Mouse (Mus musculus) ES-E14 (cell line): ENCODE results near the gene Neu1. TPM values are rescaled to one million over a fixed set of nuclear protein-coding genes. Genes with fewer than 3 reads are reported as not detected.

Experiments
- DNase-seq: peaks from one replicate; pipeline ENCODE4 v3.0.0-alpha.2; 2013; ENCODE audit warnings: low read depth, low spot score
- H3K27ac ChIP-seq: 2 replicates; pipeline ENCODE4 v1.5.1; 2012; ENCODE audit warnings: low read depth, mild to moderate bottlenecking, low read length, moderate library complexity, mixed read lengths; ENCODE audit not compliant: poor library complexity, insufficient read depth, severe bottlenecking
- H3K36me3 ChIP-seq: 2 replicates; pipeline ENCODE4 v1.6.1; 2012; ENCODE audit warnings: mild to moderate bottlenecking, low read length, moderate library complexity, mixed read lengths; ENCODE audit not compliant: control insufficient read depth, poor library complexity, insufficient read depth, severe bottlenecking
- H3K4me1 ChIP-seq, 2 experiments: fragments of 150-350 bp in 1 of 2; sonication (generic) in 1 of 2; 2 replicates each; pipeline ENCODE4 v1.6.1; 2012; ENCODE audit warnings: low read length in 2 of 2, mild to moderate bottlenecking in 1 of 2, mixed read lengths in 1 of 2; ENCODE audit not compliant: control insufficient read depth in 2 of 2, insufficient read depth in 2 of 2, poor library complexity in 1 of 2
- H3K4me3 ChIP-seq, 2 experiments: fragments of 150-350 bp in 1 of 2; sonication (generic) in 1 of 2; 2 replicates each; pipeline ENCODE4 v1.5.1; 2012; ENCODE audit warnings: low read length in 2 of 2, low read depth in 1 of 2, mild to moderate bottlenecking in 1 of 2, mixed read lengths in 1 of 2; ENCODE audit not compliant: insufficient read depth in 1 of 2, poor library complexity in 1 of 2, severe bottlenecking in 1 of 2
- H3K9ac ChIP-seq: 2 replicates; pipeline ENCODE4 v1.6.1; 2012; ENCODE audit warnings: low read depth, mild to moderate bottlenecking, low read length, mixed read lengths; ENCODE audit not compliant: poor library complexity, insufficient read depth, severe bottlenecking
- H3K9me3 ChIP-seq: fragments of 150-350 bp; sonication (generic); 2 replicates; pipeline ENCODE4 v1.6.1; 2012; ENCODE audit warnings: low read depth, mild to moderate bottlenecking, low read length; ENCODE audit not compliant: control insufficient read depth, insufficient read depth
- CHD2 ChIP-seq: IDR thresholded peaks from 2 replicates; pipeline ENCODE4 v1.6.1; 2014; ENCODE audit warnings: mild to moderate bottlenecking, low read depth, low read length, inconsistent platforms
- HCFC1 ChIP-seq: IDR thresholded peaks from 2 replicates; pipeline ENCODE4 v1.6.1; 2012; ENCODE audit warnings: low read length, inconsistent platforms, borderline replicate concordance; ENCODE audit not compliant: insufficient read depth
- MAFK ChIP-seq: IDR thresholded peaks from 2 replicates; pipeline ENCODE4 v1.6.1; 2014; ENCODE audit warnings: mild to moderate bottlenecking, low read depth, low read length, inconsistent platforms; ENCODE audit not compliant: insufficient read depth
- ZC3H11A ChIP-seq: IDR thresholded peaks from 2 replicates; pipeline ENCODE4 v1.6.1; 2012; ENCODE audit warnings: low read depth, mild to moderate bottlenecking, inconsistent platforms, low read length, borderline replicate concordance
- ZNF384 ChIP-seq: IDR thresholded peaks from 2 replicates; pipeline ENCODE4 v1.6.1; 2012; ENCODE audit warnings: low read depth, low read length, inconsistent platforms
- in situ Hi-C, 2 experiments: fragments of 600-800 bp; cut with MboI; formaldehyde crosslinking; loops; one replicate each; pipeline ENCODE4 v1.15.1; 2025; ENCODE audit warnings: low sequenced_read_pairs in 2 of 2, inconsistent platforms in 1 of 2; ENCODE audit not compliant: unreplicated experiment in 2 of 2
- total RNA-seq: library from RNA; depleted of rRNA; stranded (reverse); fragments of 300-350 nt; gene quantifications from 2 replicates; pipeline ENCODE4 v1.2.3, GENCODE M21; 2012

Gene Neu1
- total RNA-seq, 1 experiment = 24.0 TPM

DNA sequence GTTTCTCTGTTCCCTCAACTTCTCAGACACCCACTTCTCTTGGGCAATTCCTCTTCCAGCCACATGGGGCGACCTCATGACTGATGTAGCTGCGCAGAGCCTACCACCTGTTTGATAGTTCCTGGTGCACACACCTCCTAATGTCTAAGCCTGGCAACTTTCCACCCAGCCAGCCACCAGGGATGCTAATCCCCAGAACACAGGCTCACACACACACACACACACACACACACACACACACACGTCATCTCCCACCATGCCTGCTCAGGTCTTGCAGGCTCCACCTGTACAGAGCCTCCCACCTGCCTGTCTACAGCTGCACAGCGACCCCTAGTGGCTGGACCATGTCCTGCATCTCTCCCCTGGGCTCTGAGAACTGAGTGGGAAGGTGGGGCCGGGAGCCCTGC is 19.1 kb upstream of the Neu1 start:
- H3K4me1 ChIP-seq = peaks cover 2 to 33% of the 10 kb centered on the region in 2 experiments; a peak in 3 of 4 replicates
- peak overlapping the region; percentile 45; the same call in 1 of the 2 replicates for H3K9ac ChIP-seq
- H3K27ac ChIP-seq = no peak overlapping the region
- H3K36me3 ChIP-seq = peaks cover 54% of the 10 kb centered on the region
- DNase-seq = peak; percentile 93
- H3K4me3 ChIP-seq = peak overlapping the region in 1 of 2 experiments; percentile 47; a peak in 1 of 4 replicates
- in situ Hi-C loops = no loop called here
- no peaks in the 10 kb centered on the region for H3K9me3 ChIP-seq
- no peak for TF ChIP-seq ZC3H11A
- no peak for TF ChIP-seq CHD2
- no peak for TF ChIP-seq ZNF384
- no peak for TF ChIP-seq MAFK
- TF ChIP-seq HCFC1 = no peak

DNA sequence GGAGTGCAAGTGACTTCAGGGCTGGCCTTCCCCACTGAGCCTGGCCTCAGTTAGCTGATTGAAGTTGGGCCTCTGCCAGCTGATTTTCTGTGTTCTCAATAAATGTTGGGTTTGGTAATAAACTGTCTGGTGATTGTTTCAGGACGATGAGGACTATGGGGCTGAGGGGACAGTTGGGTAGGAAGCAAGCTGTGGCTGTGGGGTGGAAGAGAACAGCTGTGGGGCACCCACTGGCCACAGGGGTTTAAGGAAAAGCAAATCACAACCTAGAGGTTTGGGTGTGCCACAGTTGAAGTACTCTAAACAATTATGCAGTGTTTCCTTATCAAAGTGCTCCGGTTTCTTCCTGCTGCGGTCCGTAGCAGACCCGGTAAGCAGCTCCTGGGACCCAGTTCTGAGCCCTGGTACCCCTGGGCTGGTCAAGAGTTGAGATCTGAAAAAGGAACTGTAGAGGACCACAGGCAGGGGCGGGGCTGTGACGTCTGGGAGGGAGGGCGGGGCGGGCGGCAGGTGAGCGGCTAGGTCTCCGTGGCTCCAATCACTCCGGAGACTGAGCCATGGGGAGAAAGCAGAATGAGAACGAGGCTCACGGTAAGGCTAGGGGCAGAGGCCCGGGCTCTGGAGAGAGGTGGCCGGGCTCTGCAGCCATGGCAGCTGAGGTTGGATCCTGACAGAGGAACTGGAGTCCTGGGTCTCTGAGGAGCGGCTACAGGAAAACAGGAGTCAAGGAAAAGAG is 17.0 kb upstream of the Neu1 start, which contains the start of gene Slc44a4:
Gene Slc44a4 (plus strand): TSS at position 537 of the 736 bp plus-strand sequence.
- H3K36me3 ChIP-seq = peaks cover 33% of the 10 kb centered on the region
- peak within 1 kb of the TSS; percentile 38; the same call in 1 of the 2 replicates for H3K9ac ChIP-seq
- H3K4me3 ChIP-seq = no peak within 1 kb of the TSS
- H3K9me3 ChIP-seq = no peaks in the 10 kb centered on the region
- in situ Hi-C loops = no loop called here
- no peak for DNase-seq
- peaks cover 4 to 22% of the 10 kb centered on the region in 2 experiments; a peak in 3 of 4 replicates for H3K4me1 ChIP-seq
- TF ChIP-seq CHD2 (no peak), ZNF384 (no peak), MAFK (no peak), ZC3H11A (no peak), HCFC1 (no peak)
- H3K27ac ChIP-seq = no peak within 1 kb of the TSS; the same call in 1 of the 2 replicates

DNA sequence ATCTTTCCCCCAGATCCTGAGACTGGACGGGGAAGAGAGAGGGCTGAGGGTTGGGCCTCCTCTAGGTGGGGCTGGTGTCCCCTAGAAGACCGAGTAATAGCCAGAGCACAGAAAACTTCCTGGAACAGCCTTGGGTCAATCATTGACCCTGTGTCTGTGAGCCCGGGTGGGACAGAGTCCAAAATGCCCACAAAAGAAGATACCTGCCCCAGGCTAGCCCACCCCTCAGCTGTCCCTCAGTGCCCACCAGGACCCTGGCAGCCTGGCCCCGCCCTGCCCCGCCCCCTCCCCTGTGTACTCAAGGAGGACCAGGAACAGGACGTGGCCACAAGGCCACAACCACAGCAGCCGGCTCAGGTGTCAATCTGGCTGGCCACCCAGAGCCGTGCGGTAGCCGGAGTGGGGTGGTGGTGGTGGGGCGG is 15.6 kb upstream of the Neu1 start:
- in situ Hi-C loops = no loop called here
- DNase-seq = no peak
- TF ChIP-seq CHD2 (no peak), MAFK (no peak), HCFC1 (no peak), ZNF384 (no peak), ZC3H11A (no peak)
- Histone ChIP-seq H3K4me3 (peak overlapping the region in 1 of 2 experiments; percentile 13; a peak in 1 of 4 replicates), H3K9ac (peak overlapping the region; percentile 27; the same call in 1 of the 2 replicates), H3K9me3 (no peaks in the 10 kb centered on the region), H3K27ac (no peak overlapping the region), H3K4me1 (peaks cover 4 to 17% of the 10 kb centered on the region in 2 experiments; a peak in 3 of 4 replicates), H3K36me3 (peaks cover 30% of the 10 kb centered on the region)

DNA sequence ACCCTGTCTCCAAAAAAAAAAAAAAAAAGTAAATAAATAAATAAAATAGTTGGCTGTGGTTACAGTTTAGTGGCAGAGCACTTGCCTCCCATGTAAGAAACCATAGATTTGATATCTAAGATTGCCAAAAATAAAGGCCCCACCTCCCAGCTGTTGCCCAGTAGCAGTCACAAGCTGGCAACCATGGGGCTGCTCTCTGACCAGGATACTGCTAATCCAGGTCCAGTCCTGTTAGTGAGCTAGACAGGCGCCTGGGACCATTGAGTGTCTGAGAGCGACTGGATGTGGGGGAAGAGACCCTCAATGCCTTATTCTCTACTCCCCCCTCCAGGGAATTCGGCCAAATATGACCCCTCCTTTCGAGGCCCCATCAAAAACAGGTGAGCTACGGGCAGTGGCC is 14.7 kb upstream of the Neu1 start:
- Histone ChIP-seq H3K4me3 (no peak overlapping the region), H3K27ac (no peak overlapping the region), H3K9me3 (no peaks in the 10 kb centered on the region), H3K36me3 (peaks cover 22% of the 10 kb centered on the region), H3K9ac (no peak overlapping the region), H3K4me1 (peaks cover 4 to 13% of the 10 kb centered on the region in 2 experiments; a peak in 2 of 4 replicates)
- no peak for TF ChIP-seq MAFK
- no peak for TF ChIP-seq CHD2
- no peak for TF ChIP-seq HCFC1
- TF ChIP-seq ZC3H11A = no peak
- no peak for TF ChIP-seq ZNF384
- in situ Hi-C loops = no loop called here
- DNase-seq = no peak
